Mouse (Mus musculus) frontal cortex, postnatal 10 days (tissue): ENCODE data around the gene Otp.

Experiments used
- DNase-seq, 2 experiments: peaks; one replicate each; pipeline ENCODE4 v3.0.0; 2022; ENCODE audit warnings: low spot score in 2 of 2, mixed read lengths in 1 of 2

Otp gene

DNA sequence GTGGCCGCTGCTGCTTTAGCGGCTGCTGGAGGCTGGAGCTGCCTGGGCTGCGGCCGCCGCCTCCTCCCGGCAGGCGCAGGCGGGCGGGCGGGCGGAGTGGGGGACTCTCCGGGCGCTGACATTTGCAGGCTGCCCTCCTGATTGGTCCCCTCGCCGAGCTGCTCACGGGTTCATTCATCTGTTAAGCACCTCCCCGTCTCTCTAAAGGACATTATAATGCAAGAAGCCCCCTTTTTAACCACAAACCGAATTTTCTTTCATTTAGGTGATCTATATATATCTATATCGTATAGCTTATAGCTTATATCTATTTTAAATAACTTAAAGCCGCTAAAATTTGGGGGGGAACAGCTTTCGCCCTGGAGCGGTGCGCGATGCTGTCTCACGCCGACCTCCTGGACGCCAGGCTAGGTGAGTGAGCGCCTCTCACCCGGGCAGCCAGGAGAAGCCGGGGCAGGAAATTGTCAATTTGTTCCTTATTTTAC lies at the start of gene Otp:
Gene Otp (plus strand): TSS at position 207 of the 485 bp plus-strand sequence.
- no peak for DNase-seq

DNA sequence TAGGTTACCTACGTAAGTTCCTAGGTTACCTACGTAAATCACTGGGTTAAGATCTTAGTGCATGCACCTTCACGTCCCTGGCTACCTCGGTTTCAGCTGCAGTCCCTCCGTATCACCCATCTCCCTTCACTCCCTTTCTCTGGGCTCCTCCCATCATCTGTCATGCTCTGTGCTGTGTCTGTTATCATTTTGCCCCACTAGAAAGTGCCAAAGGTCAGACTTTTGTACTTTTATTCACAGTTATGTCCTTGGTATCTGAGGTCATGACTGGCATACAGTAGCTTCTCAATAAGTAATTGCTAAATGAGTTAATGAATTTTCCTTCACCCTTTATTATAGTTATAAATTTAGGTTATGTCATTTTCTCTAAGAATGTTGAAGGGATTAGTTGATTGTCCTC lies 49.0 kb upstream of the Otp start:
- DNase-seq: no peak

DNA sequence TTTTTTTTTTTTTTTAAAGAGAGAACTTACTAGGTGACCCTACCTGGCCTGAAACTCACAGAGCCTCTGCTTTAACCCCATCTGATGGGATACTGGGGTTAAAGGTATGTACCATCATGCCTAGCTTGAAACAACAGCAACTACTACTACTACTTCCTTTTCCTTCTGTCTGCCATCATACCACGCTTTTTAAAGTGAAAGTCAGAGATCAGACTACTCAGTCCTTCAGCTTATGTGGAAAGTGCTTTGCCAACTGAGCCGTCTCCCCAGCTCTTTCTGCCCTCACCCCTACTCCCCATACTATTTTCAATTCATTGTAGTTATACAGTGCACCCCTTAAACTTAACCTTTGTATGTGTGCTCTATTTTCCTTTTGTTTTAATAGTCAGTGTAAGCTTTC lies 48.4 kb upstream of the Otp start:
- DNase-seq: no peak

DNA sequence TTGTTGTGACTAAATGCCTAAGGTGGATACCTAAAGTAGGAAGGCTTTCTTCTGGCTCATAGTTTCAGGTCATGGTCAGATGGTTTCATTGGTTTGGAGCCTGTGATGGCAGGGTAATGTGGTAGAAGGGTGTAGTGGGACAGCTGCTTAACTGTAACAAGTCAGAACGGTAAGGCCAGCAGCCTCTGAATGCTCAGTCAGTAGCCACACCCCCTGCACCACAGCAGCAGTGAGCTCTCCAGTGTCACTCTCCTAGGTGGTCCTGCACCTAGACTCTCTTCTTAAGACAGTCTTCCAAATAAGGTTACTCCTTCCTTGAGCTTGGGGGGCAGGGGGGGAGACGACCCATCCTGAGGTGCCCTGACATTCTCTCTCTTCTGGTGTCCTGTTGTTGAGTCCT lies 47.6 kb upstream of the Otp start:
- no peak for DNase-seq

DNA sequence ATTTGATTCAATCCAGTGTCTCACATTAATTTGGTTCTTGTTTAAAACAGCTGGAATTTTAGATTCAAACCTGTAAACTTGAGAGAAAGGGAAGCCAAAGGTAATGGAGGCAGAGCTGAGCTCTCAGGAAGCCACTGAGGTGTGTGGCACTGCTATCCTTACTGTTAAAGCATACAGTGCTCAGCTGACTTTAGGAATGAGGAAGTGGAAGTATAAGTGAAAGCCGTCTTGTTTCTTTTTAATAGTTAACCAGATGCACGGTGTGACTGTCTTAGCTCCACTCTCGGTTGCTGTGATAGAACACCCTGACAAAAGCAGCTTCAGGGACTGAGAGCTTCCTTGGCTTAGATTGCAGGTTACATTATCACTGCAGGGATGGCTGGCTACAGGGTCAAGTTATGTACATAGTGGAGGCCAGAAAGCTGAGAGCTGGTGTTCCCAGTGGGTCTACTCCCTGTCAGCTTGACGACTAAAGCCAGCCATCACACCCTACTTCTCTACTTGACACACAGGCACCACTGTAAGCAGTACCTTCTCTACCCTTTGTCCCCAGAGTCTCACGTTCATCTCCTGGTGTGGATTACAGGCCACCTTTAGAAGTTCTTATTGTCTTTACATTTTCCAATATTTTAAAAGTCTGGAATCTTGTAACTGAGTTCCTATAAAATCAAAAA lies 37.2 kb upstream of the Otp start:
- no peak for DNase-seq

DNA sequence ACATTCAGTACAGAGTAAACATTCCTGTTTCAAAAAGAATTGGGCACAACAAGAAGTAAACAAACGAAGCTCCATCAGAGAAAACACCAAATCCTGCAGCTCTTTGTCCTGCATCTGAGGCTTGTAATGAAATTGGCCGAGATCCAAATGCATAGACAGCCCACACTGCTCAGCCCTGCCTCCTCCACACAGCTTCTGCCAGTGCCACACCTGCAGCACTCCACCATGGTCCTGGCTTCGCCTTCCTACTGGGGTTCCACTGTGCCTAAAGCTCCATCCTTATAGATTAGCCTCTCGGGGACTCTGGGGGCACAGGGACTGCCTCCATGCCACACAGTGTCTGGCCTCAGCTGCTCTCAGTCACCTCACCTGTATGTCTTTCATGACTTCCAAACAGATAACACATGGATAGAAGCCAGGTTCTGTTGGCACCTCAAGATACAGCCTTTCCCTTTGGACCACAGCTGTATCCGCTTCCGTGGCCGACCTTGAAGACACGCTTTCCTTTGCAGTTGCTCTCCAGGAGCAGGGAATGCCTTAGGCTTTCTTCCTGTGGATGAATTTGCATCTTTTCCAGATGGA lies 36.6 kb upstream of the Otp start:
- no peak for DNase-seq

DNA sequence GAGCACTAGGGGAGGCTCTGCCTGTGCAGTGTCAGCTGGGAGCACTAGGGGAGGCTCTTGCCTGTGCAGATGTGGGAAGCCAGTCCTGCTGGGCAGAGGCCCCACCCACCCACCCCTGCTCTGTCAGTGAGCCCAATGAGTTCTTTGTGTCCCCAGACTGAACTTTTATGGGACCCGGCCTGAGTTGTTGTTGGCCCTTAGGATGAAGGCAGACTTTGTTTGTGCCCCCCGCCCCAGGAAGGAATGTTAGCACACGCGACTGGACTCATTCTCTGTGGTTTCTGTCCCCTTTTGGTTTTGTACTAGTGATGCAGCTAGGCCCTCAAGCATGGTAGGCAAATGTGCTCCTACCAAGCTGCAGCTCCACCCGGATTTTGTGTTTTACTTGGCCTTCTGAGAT lies 32.2 kb upstream of the Otp start:
- no peak for DNase-seq

DNA sequence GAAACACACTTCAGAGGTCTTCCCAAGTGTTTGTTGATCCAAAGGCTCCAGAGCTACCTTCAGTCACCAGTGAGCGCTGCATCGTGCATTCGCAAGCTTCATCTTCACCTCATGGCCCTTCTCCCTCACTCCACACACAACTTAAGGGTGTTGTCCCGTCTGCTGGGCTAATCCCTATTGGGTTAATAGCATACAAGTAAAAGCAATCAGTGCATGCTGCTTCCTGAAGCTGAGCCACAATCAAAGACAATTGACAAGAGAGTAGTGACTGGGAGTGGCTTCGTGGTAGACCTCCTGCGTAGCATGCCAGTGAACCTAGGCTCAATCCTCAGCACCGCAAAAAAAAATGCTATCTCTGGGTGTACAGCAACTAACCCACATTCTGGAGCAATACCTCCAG lies 27.5 kb upstream of the Otp start:
- DNase-seq: no peak

DNA sequence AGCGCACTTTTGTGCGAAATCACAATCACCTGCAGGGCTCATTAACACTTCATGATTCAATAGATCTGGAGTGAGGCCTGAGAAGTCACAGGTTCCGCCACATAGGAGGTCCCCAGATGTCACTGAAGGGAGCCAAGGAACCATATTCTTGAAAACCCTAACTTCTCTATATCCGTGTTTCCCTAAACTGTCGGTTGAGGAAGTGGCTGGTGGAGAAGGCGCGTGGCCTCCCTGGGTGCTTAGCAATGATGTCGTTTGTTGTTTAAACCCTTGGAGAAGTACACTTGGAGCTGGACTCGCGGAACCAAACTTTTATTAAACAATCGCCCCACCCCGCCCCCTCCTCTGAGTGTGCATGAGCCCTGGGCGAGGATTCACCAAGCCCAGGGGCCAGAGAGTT lies 26.1 kb upstream of the Otp start:
- no peak for DNase-seq

DNA sequence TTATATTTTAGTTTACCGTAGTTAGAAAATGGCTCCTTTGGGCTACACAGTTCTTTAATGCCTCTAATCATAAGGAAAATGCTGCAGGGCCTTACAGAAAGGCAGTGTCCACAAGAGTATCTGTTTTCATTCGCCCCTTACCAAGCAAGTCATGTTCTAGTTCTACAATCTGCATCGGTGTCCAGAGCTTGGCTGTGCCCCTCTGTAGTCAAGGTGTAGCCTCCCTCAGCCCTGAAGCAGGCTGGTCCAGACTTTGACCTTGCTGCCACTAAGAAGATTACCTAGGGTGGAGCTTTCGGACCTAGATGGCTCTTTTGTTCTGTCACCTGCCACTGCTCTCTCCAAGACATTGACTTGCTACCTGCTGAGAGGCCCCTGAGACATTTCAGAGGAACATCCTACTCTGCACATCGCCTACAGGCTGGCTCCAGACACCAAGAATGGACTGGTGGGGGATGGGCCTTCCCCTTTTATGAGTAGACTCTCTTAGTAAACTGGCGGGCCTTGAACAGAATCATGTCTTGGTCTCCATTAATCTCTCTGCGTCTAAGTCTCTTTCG lies 17.3 kb upstream of the Otp start:
- no peak for DNase-seq

DNA sequence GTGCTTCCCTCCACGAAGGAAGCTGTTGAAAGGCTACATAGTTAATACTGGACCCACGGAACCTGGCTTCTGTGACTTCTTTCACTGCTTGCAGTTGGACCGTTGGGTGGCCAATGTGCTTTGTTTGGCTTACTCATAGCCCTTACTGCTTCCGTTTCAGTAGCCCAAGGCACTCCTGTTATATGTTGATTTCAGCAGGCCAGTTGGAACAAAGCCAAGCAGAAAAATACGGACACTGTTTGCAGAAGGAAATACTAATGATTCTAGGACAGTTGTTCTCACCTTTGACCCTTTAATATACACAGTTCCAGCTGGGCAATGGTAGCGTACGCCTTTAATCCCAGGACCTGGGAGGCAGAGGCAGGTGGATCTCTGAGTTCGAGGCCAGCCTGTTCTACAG lies 16.1 kb upstream of the Otp start:
- no peak for DNase-seq

DNA sequence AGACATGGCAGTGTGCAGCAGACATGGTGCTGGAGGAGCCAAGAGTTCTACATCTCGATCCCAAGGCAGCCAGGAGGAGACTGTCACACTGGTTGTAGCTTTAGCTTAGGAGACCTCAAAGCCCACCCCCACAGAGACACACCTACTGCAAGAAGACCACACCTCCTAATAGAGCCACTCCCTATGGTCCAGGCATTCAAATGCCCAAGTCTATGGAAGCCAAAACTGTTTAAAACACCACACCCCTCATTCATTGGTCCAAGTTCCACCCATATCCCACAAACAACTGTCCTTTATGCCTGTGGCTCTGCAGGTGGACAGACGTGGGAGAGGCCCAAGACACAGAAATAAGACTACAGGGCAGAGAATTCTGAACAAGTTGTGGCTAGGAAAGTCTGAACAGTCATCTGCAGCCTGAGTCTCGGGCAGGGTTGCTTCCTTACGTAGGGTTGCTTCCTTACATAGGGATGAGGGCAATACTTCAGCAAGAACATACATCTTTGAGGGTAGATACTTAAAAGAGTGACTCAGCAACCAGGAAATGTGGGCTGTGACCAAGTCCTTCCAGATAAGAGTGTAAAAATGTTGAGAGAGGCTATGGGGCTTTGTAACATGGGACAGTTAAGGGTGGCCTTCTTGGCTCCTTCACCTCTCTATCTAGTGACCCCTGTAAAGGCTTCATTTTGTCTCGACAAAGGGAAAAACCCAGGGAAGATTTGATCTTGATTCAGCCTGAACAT lies 12.7 kb upstream of the Otp start:
- no peak for DNase-seq

DNA sequence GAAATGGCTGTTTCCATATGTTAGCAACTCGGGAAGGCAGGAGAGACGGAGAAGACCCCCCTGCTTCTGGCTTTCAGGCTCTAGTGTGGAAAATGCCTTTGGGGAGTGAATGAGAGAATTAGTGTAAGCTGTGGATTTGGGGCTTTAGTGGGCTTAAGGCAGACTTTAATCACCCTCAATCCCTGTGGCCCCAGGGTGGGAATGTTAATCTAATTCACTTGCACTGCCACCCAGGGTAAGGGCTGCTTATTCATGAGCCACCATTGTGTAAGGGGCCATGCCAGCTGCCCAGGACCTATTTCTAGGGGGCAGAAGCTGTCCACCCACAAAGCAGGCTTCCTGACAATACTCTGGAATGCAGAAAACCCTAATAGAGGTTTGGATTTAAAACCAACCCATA lies 8.5 kb upstream of the Otp start:
- DNase-seq: no peak

DNA sequence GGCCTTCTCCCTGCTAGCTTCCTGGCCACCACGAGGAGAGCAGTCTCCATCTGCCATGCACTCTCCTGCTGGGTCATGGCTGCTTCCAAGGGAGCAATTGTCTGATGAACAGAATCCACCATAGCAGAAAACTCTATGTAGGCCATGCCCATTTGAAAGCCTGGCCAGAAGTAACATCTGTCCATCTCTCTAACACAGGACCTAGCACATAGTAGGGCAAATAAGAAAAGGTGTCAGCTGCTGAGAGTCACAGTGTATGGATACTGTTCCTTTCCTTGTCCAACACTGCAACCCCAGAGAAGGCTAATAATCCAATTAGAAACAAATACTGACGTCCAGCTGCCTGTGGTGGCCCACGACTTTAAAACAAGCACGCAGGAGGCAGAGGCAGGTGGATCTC lies 7.6 kb upstream of the Otp start:
- DNase-seq: no peak

DNA sequence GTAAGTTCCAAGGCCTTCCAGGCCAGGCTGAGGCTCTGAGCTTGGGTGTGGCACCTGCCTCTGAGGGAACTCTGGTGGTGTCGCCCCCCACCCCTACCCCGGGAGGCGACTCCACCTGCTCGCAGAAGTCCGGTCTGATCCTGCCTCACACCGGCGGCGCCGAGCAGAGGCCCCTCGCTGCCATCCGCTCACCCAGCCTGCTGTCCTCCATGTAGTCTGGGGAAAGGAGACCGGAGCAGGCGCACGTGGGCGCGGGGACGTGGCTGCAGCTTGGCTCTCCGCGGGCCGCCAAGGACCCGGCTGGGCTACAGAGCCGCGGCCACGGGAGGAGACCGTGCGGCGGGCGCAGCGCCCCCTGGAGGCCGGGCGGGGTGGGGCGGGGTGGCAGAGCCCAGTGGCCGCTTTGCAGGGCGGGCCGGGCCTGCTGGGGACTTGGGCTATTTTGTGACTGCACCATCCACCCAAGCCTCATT lies 6.9 kb upstream of the Otp start:
- no peak for DNase-seq

DNA sequence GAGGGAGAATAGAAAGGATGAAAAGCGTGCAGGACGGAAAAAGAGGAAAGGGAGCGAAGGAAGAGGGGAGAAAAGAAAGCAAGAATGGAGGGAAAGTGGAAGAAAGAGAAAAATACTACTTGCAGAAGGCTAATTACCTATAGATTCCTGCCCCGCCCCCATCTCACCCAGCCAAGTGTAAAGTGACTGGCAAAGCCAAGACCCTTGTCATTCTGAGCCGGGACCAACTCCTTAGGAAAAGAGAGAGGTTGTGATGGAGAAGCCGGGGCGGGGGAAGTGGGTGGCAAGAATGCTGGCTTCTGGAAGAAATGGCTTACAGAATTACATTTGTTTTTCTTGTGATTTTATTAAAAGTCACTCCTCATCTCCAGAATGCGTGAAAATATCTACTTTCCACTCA lies 5.9 kb upstream of the Otp start:
- no peak for DNase-seq

DNA sequence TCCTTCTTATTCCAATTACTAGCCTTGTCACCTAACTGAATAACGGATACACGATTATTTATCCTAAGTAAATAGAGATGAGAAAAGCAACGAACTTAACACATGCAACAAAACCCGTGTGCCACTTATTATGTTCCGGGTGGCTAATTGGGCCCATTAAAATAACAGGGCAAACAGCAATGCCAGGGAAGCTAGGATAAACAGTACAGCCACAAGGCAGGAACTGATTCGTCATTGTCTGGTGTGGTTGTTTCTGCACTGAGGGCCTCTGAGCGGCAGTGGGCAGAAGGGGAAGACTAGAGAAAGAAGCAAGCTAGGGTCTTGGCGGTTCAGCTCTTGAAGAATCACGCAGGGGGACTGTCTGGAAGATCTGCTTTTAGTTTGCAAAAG lies 5.3 kb upstream of the Otp start:
- DNase-seq: no peak

DNA sequence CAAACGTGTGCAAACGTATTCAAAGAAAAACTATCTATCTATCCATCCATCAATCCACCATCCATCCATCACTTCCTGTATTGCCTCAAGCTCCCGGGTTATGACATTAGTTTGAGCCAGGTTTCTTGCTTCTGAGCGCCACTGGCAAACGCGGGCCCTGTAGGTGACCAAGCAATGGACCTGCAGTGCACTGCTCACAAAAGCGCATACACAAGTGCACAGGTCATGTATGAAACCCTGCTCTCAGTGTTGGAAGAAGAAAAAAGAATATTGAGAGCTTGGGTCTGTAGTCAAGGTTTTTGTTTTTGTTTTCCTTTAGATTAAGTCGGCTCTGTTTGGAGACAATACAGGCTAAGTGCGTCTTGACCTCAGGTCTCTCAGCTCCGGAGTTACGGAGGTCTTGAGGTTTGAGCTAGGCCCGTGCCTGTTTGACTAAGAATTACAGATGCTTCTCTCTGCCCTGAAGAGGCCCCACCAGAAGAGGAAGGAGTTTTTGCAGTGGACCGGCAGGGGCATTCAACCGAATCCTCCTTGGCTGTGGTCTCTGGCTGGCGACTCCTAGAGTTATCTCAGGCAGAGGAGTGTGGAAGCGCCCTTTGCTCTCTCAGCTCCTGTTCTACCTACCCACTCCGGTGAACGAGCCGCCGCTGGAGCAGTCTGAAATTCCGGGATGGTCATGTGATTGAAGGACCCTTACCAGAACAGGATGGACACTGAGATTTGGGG lies 4.8 kb upstream of the Otp start:
- no peak for DNase-seq

DNA sequence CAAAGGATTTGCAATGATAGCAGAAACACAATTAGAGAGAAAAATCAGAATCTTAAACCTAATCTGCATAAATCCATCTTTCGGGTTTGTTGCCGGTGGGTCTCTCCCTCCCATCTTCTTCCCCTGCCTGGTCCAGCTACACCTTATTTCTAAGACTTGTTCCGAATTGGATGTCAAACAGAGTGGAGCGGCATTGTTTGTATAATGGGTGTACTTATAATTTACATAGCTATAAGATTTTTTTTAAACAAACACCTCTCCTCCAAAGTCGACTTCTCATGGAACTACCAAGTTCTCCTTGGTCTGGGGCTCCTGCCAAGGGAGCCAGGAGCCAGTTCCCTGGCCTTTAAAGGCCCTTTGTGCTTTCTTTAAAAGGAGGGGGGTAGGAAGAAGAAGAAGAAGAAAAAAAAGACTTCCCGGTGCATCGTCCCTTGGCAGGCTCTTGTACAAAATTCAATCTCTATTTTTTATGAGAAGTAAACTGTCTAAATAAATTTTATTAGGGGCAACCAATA lies 3.5 kb upstream of the Otp start:
- no peak for DNase-seq

DNA sequence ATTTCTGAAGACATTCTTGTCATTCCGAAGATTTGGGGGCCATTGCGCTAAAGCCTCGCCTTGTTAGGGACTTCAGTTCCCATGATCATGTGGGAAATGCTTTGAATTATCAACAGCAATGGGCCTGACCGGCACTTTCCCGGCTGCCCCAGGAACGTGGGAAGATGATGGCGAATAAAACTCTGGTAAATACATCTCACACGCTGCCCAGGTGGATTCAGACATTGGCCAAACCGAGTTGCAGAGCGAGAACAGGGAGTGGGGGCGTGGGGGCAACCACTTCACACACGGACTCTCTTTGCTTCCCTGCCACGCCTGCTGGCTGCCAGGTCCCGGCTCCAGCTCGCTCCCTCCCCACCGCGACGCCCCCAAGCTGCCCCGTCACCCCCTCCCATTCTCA lies 3.0 kb upstream of the Otp start:
- DNase-seq: no peak

DNA sequence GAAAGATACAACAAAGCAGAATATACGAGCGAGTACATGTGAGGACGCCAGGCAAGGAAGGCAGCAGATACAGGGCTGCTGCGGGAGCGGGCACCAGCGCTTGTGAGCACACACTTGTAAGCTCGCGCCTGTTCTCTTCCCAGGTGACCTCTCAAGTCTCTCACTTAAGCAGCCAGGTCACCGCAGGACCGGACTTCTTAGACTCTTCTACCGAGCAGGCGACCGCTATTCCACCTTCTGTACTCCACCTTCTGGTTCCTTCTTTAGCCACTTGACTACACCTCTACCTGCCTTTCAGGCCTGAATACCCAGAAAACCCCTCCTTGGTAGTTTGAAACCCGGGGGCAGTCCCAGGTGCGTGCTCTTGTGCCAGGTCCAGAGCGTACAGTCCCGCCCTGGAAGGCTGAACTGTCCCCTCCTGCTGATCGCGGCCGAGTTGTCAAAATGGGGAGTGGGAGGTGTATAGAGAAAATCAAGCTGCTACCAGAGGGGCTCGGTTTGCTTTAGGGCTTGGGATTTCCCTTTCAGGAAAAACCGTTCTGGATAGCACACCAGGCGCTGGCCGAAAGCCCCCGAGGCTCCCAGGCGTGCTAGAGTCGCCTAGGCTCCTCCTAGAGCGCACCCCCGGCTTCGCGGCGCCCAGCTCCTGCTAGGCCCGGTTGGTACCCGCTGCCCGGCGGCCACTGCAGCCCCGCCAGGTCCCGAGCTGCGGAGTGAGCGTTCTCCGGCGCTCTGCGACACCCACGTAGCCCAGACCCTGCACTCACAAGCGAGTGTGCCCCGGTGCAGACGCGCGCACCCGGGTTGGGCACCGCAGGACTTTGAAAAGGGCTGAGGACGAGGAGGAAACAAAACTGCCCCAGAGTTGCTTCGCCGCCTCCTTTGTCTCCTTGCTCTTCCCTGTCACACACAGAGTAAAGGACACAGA lies 2.0 kb upstream of the Otp start:
- DNase-seq: no peak
